Mouse (Mus musculus) effector memory CD4-positive, alpha-beta T cell, adult 5 months (primary cell): ENCODE data around the gene Gtf2a2. TPM values are rescaled to one million over a fixed set of nuclear protein-coding genes. Genes with fewer than 3 reads are reported as not detected.

Source experiments
- polyA plus RNA-seq: library from polyadenylated mRNA; unstranded; fragments of 100-300 nt; shearing (Covaris generic); gene quantifications from one replicate; pipeline ENCODE4 v1.2.1, GENCODE M21; 2017

The Gtf2a2 gene
- polyA plus RNA-seq = 91.5 TPM

DNA sequence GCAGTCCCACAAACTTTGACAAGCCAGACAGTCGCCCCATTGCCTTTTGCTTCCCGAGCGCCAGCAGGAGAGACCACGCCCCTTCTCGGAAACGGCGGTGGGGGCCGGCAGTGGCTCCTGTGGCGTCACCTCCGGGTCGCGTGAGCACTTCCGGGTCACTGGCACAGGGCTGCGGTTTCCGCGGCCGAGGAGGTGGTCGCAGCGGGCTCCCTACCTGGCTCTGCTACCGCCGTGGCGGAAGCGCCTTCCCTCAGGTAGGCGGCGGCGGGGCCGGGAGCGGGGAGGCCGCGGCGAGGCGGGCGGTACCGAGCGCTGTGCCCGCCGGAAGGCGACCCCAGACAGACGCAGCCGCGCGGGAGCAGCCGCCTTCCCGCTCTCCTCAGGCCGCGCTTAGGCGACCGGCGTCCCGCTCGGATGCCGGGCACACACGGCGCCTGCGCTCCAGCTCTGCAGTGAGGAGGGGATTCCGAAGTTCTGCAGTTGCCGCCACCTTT, at the start of gene Gtf2a2:
TSS of gene Gtf2a2 (plus strand) at position 143 of the 494 bp plus-strand sequence.

DNA sequence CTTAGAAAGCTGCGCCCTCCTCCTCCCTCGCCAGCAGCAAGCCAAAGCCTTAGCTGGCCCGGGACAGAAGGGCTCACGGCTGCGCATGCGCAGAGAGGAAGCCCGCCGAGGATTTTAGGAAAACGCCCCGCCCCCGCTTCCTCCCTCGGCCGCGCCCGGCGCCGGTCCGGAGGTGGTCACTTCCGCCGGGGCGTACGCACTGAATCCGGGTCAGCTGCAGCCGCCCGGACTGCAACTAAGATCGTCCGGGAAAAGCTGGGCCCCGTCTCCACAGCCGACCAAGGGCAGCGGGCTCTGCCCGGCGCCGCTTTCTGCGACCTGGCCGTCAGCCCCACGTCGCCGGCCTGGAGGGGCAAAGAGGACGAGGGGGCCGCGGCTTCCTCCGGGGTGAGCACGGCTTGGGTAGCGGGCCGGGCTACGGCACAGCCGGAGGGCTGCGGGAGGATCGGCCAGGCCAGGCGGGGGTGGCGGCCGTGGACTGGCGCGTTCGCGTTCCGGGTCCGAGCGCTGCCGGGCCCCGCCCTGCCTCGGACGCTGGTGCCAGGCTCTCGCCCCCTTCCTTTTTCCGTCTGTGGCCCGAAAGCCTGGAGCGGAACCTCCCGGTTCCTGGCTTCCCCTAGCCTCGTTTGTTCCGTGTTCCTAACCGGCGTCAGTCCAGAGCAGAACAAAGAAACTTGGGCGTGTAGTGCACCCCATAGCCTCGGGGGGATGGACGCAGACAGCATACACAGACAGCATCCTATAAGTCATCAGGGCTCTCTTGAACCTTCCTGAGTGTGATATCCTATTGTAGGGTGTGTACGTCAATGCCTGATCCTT, 22.8 kb upstream of the Gtf2a2 start, which contains the start of gene Bnip2:
TSS of gene Bnip2 (plus strand) at position 164 of the 819 bp plus-strand sequence.

DNA sequence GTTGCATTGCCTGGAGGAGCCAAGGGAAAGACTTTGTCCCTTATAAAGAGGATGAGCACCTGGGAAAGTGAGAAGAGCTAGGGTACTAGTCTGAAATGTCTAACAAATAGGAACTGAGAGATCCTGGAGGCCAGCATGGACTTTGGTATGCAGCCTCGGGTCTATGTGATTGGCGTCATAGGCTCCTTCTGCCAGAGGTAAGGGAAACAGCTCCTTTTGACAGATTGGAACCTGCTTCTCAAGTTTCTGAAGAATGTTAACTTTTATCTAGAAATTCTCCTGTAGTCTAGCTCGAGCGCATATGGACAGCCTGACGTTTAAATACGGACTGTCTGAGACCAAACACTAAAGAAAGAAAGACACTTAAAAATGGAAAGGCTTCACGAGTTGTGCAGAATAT, 25.6 kb downstream of the Gtf2a2 start, which contains the start of gene Gcnt3:
TSS of gene Gcnt3 (minus strand) at position 101 of the 400 bp plus-strand sequence.

Other genes starting within 250 kb of the Gtf2a2 start
- gene Bnip2, start 23.1 kb upstream of the Gtf2a2 start, polyA plus RNA-seq = 72.3 TPM
- gene Gcnt3, start 25.5 kb downstream of the Gtf2a2 start, polyA plus RNA-seq = 0.17 TPM
- gene Fam81a, start 130.0 kb downstream of the Gtf2a2 start, polyA plus RNA-seq = not detected
- gene Myo1e, start 194.8 kb downstream of the Gtf2a2 start, polyA plus RNA-seq = 2.2 TPM